Mouse (Mus musculus) frontal cortex, adult (tissue): ENCODE data around the gene Ppef2.
A peak's percentile ranks its signal among the peaks of the same experiment; 100 is the strongest.

Source experiments
- ATAC-seq: cut with Nextera tagmentation; 2 replicates; pipeline ENCODE4 v1.9.2; 2017; ENCODE audit warnings: mild to moderate bottlenecking, moderate library complexity, mixed read lengths; ENCODE audit not compliant: low TSS enrichment

The Ppef2 gene

GRCm38 (mm10) chr5:92196895-92197811 lies 58.9 kb downstream of the Ppef2 start:
- ATAC-seq, result peak; percentile 54

GRCm38 (mm10) chr5:92195716-92196115 lies 60.4 kb downstream of the Ppef2 start:
- ATAC-seq, result peak; percentile 87

- ATAC-seq, result no peak
These were observed 67.1 kb downstream of the Ppef2 start for GRCm38 (mm10) chr5:92188881-92189483.

GRCm38 (mm10) chr5:92183071-92183830 lies 72.8 kb downstream of the Ppef2 start:
- ATAC-seq, result no peak
